Mouse (Mus musculus) kidney, adult 9 months (tissue): Measurements from ENCODE around the gene Stfa3.
"Not testable (repeated sequence)": the region's sequence is repeated elsewhere in the genome, so short reads cannot be mapped to it uniquely, and the experiment has no call there.

Experiments
- DNase-seq: peaks from one replicate; pipeline ENCODE4 v3.0.0; 2022

Stfa3 gene

GRCm38 (mm10) chr16:36455342-36455802 lies at the start of gene Stfa3:
TSS of gene Stfa3 (minus strand) at chr16:36455392.
- no peak for DNase-seq

- DNase-seq, result no peak
Observed at GRCm38 (mm10) chr16:36502286-36502685, 47.1 kb upstream of the Stfa3 start.

GRCm38 (mm10) chr16:36492420-36492819 lies 37.2 kb upstream of the Stfa3 start:
- peak; percentile 65 for DNase-seq

GRCm38 (mm10) chr16:36476866-36477265 lies 21.7 kb upstream of the Stfa3 start:
- no peak for DNase-seq

- no peak for DNase-seq
Observed at GRCm38 (mm10) chr16:36475530-36475929, 20.3 kb upstream of the Stfa3 start.

GRCm38 (mm10) chr16:36474849-36475248 lies 19.7 kb upstream of the Stfa3 start:
- DNase-seq, result no peak

GRCm38 (mm10) chr16:36473217-36474216 lies 18.3 kb upstream of the Stfa3 start:
- DNase-seq, result peak; percentile 54

GRCm38 (mm10) chr16:36471066-36471633 lies 16.0 kb upstream of the Stfa3 start:
- DNase-seq, result no peak

GRCm38 (mm10) chr16:36469955-36470478 lies 14.8 kb upstream of the Stfa3 start:
- DNase-seq, result peak; percentile 50

GRCm38 (mm10) chr16:36469367-36469766 lies 14.2 kb upstream of the Stfa3 start:
- DNase-seq, result no peak

- DNase-seq, result no peak
Observed at GRCm38 (mm10) chr16:36468862-36469261, 13.7 kb upstream of the Stfa3 start.

GRCm38 (mm10) chr16:36467936-36468335 lies 12.7 kb upstream of the Stfa3 start:
- DNase-seq, result no peak

- DNase-seq, result no peak
Observed at GRCm38 (mm10) chr16:36465436-36465835, 10.2 kb upstream of the Stfa3 start.

GRCm38 (mm10) chr16:36464076-36464475 lies 8.9 kb upstream of the Stfa3 start:
- DNase-seq, result no peak

GRCm38 (mm10) chr16:36460426-36460825 lies 5.2 kb upstream of the Stfa3 start:
- DNase-seq, result no peak

GRCm38 (mm10) chr16:36420979-36421378 lies 34.2 kb downstream of the Stfa3 start:
- DNase-seq, result not testable (repeated sequence)

- no peak for DNase-seq
Observed at GRCm38 (mm10) chr16:36408357-36408756, 46.8 kb downstream of the Stfa3 start, which contains the start of gene Stfa2. TSS of gene Stfa2 (minus strand) at chr16:36408457.
